Mouse (Mus musculus): Measurements from ENCODE around the gene Cmtm8. TPM values are rescaled to one million over a fixed set of nuclear protein-coding genes. Genes with fewer than 3 reads are reported as not detected.

The Cmtm8 gene
- total RNA-seq, 2 experiments from 2014 or later: 12.6 to 17.3 TPM

GRCm38 (mm10) chr9:114787134-114787533, 56.8 kb downstream of the Cmtm8 start:
- no peak for DNase-seq

- DNase-seq: no peak
Measured at GRCm38 (mm10) chr9:114785432-114786125, 58.4 kb downstream of the Cmtm8 start.

- DNase-seq: peak; percentile 89
Measured at GRCm38 (mm10) chr9:114781526-114782212, 62.3 kb downstream of the Cmtm8 start, which contains the start of gene Cmtm7. Gene Cmtm7 (minus strand): TSS chr9:114781856.

- DNase-seq: peak; percentile 72
Measured at GRCm38 (mm10) chr9:114780746-114781525, 63.0 kb downstream of the Cmtm8 start.

- DNase-seq: peak; percentile 38
Measured at GRCm38 (mm10) chr9:114779984-114780745, 63.8 kb downstream of the Cmtm8 start.

- no peak for DNase-seq
Measured at GRCm38 (mm10) chr9:114778877-114779276, 65.1 kb downstream of the Cmtm8 start.

GRCm38 (mm10) chr9:114778047-114778390, 65.9 kb downstream of the Cmtm8 start:
- no peak for DNase-seq

- DNase-seq: no peak
Measured at GRCm38 (mm10) chr9:114777178-114778046, 66.5 kb downstream of the Cmtm8 start.

- DNase-seq: no peak
Measured at GRCm38 (mm10) chr9:114776361-114776760, 67.6 kb downstream of the Cmtm8 start.

- peak; percentile 46 for DNase-seq
Measured at GRCm38 (mm10) chr9:114775272-114775671, 68.7 kb downstream of the Cmtm8 start.

- no peak for DNase-seq
Measured at GRCm38 (mm10) chr9:114774629-114775028, 69.3 kb downstream of the Cmtm8 start.

- no peak for DNase-seq
Measured at GRCm38 (mm10) chr9:114771565-114771964, 72.4 kb downstream of the Cmtm8 start.

- no peak for DNase-seq
Measured at GRCm38 (mm10) chr9:114770224-114770623, 73.7 kb downstream of the Cmtm8 start.

GRCm38 (mm10) chr9:114768066-114768465, 75.9 kb downstream of the Cmtm8 start:
- DNase-seq: no peak

GRCm38 (mm10) chr9:114767507-114767906, 76.4 kb downstream of the Cmtm8 start:
- no peak for DNase-seq

GRCm38 (mm10) chr9:114767030-114767429, 76.9 kb downstream of the Cmtm8 start:
- peak; percentile 76 for DNase-seq

GRCm38 (mm10) chr9:114763341-114763740, 80.6 kb downstream of the Cmtm8 start:
- DNase-seq: peak; percentile 61

GRCm38 (mm10) chr9:114761848-114762247, 82.1 kb downstream of the Cmtm8 start:
- no peak for DNase-seq

- DNase-seq: no peak
Measured at GRCm38 (mm10) chr9:114760353-114760752, 83.6 kb downstream of the Cmtm8 start.

- no peak for DNase-seq
Measured at GRCm38 (mm10) chr9:114759886-114760285, 84.1 kb downstream of the Cmtm8 start.

- DNase-seq: no peak
Measured at GRCm38 (mm10) chr9:114758801-114759200, 85.2 kb downstream of the Cmtm8 start.

All from adrenal gland, postnatal 10 days (tissue).